Mouse (Mus musculus): ENCODE measurements around the gene Hspa12b. TPM values are rescaled to one million over a fixed set of nuclear protein-coding genes. Genes with fewer than 3 reads are reported as not detected.

The Hspa12b gene
- 20.7 and 21.2 TPM in 2 replicates for polyA plus RNA-seq (2016; fragmentation: Nextera tagmentation; extraction: Ambion mirVana)

- under 1% methylated on average over 28 of the region's 28 CpGs for WGBS
- ATAC-seq (ENCODE audit: insufficient number of reproducible peaks, insufficient read depth, low FRiP score, low TSS enrichment, low read depth) = peak; percentile 97
- peaks cover 23% of the 10 kb centered on the region; the same call in 1 of the 2 replicates for H3K36me3 ChIP-seq
Measured at GRCm38 (mm10) chr2:131127161-131127730, at the start of gene Hspa12b. Gene Hspa12b, plus strand, starts transcription at chr2:131127280.

GRCm38 (mm10) chr2:131080507-131080906, 46.6 kb upstream of the Hspa12b start:
- WGBS = 78% methylated on average over 5 of the region's 5 CpGs

More at GRCm38 (mm10) chr2:131127161-131127730, at the start of gene Hspa12b:
- Histone ChIP-seq H3K27ac (peak within 1 kb of the TSS; percentile 94), H3K4me3 (replicated peaks) (peak within 1 kb of the TSS; percentile 70), H3K9me3 (no peaks in the 10 kb centered on the region), H3K9ac (replicated peaks) (peak within 1 kb of the TSS; percentile 91), H3K27me3 (no peaks in the 10 kb centered on the region), H3K4me2 (peak within 1 kb of the TSS; percentile 75), H3K4me1 (replicated peaks) (peaks cover 35% of the 10 kb centered on the region)

GRCm38 (mm10) chr2:131084206-131084605, 42.9 kb upstream of the Hspa12b start:
- Histone ChIP-seq H3K4me3 (replicated peaks) (no peak overlapping the region), H3K27me3 (0 out of 2 replicates have a peak, but pooled peaks cover 5% of the 10 kb centered on the region), H3K9me3 (no peaks in the 10 kb centered on the region), H3K9ac (replicated peaks) (no peak overlapping the region), H3K36me3 (no peaks in the 10 kb centered on the region), H3K27ac (no peak overlapping the region), H3K4me2 (no peak overlapping the region), H3K4me1 (replicated peaks) (no peaks in the 10 kb centered on the region)
- ATAC-seq (ENCODE audit: insufficient number of reproducible peaks, insufficient read depth, low FRiP score, low TSS enrichment, low read depth) = no peak
- 85% methylated on average over 4 of the region's 4 CpGs for WGBS

More at GRCm38 (mm10) chr2:131080507-131080906, 46.6 kb upstream of the Hspa12b start:
- no peaks in the 10 kb centered on the region for H3K36me3 ChIP-seq
- H3K27ac ChIP-seq = no peak overlapping the region
- H3K4me3 ChIP-seq (replicated peaks) = no peak overlapping the region
- H3K4me2 ChIP-seq = no peak overlapping the region
- no peak overlapping the region for H3K9ac ChIP-seq (replicated peaks)
- no peak for ATAC-seq (ENCODE audit: insufficient number of reproducible peaks, insufficient read depth, low FRiP score, low TSS enrichment, low read depth)
- no peaks in the 10 kb centered on the region for H3K9me3 ChIP-seq
- no peaks in the 10 kb centered on the region for H3K4me1 ChIP-seq (replicated peaks)
- H3K27me3 ChIP-seq = 0 out of 2 replicates have a peak, but pooled peaks cover 8% of the 10 kb centered on the region

GRCm38 (mm10) chr2:131086667-131087390, 40.3 kb upstream of the Hspa12b start, which contains the start of gene Siglec1:
Gene Siglec1, minus strand, starts transcription at chr2:131086765.
- Histone ChIP-seq H3K4me2 (no peak within 1 kb of the TSS), H3K9ac (replicated peaks) (no peak within 1 kb of the TSS), H3K36me3 (no peaks in the 10 kb centered on the region), H3K4me1 (replicated peaks) (no peaks in the 10 kb centered on the region), H3K4me3 (replicated peaks) (no peak within 1 kb of the TSS), H3K9me3 (no peaks in the 10 kb centered on the region), H3K27me3 (no peaks in the 10 kb centered on the region), H3K27ac (no peak within 1 kb of the TSS)
- no peak for ATAC-seq (ENCODE audit: insufficient number of reproducible peaks, insufficient read depth, low FRiP score, low TSS enrichment, low read depth)
- 88% methylated on average over 11 of the region's 11 CpGs for WGBS

GRCm38 (mm10) chr2:131088581-131088980, 38.5 kb upstream of the Hspa12b start:
- H3K27me3 ChIP-seq = no peaks in the 10 kb centered on the region
- ATAC-seq (ENCODE audit: insufficient number of reproducible peaks, insufficient read depth, low FRiP score, low TSS enrichment, low read depth) = no peak
- no peak overlapping the region for H3K4me3 ChIP-seq (replicated peaks)
- no peak overlapping the region for H3K9ac ChIP-seq (replicated peaks)
- no peaks in the 10 kb centered on the region for H3K36me3 ChIP-seq
- H3K9me3 ChIP-seq = no peaks in the 10 kb centered on the region
- 83% methylated on average over 4 of the region's 4 CpGs for WGBS
- H3K4me2 ChIP-seq = no peak overlapping the region
- no peaks in the 10 kb centered on the region for H3K4me1 ChIP-seq (replicated peaks)
- no peak overlapping the region for H3K27ac ChIP-seq

GRCm38 (mm10) chr2:131089634-131090033, 37.4 kb upstream of the Hspa12b start:
- Histone ChIP-seq H3K27ac (no peak overlapping the region), H3K9me3 (no peaks in the 10 kb centered on the region), H3K27me3 (no peaks in the 10 kb centered on the region), H3K4me2 (no peak overlapping the region), H3K9ac (replicated peaks) (no peak overlapping the region), H3K4me1 (replicated peaks) (no peaks in the 10 kb centered on the region), H3K36me3 (no peaks in the 10 kb centered on the region), H3K4me3 (replicated peaks) (no peak overlapping the region)
- WGBS = 71% methylated on average over 1 of the region's 1 CpGs
- ATAC-seq (ENCODE audit: insufficient number of reproducible peaks, insufficient read depth, low FRiP score, low TSS enrichment, low read depth) = no peak

GRCm38 (mm10) chr2:131090852-131091251, 36.2 kb upstream of the Hspa12b start:
- Histone ChIP-seq H3K27me3 (no peaks in the 10 kb centered on the region), H3K9me3 (no peaks in the 10 kb centered on the region), H3K4me1 (replicated peaks) (no peaks in the 10 kb centered on the region), H3K36me3 (no peaks in the 10 kb centered on the region), H3K4me2 (no peak overlapping the region), H3K27ac (no peak overlapping the region), H3K9ac (replicated peaks) (no peak overlapping the region), H3K4me3 (replicated peaks) (no peak overlapping the region)
- ATAC-seq (ENCODE audit: insufficient number of reproducible peaks, insufficient read depth, low FRiP score, low TSS enrichment, low read depth) = no peak
- 80% methylated on average over 3 of the region's 3 CpGs for WGBS

GRCm38 (mm10) chr2:131093577-131093976, 33.5 kb upstream of the Hspa12b start:
- WGBS = 85% methylated on average over 5 of the region's 5 CpGs
- no peak overlapping the region for H3K9ac ChIP-seq (replicated peaks)
- no peak overlapping the region for H3K4me2 ChIP-seq
- H3K27ac ChIP-seq = no peak overlapping the region
- ATAC-seq (ENCODE audit: insufficient number of reproducible peaks, insufficient read depth, low FRiP score, low TSS enrichment, low read depth) = no peak
- H3K4me3 ChIP-seq (replicated peaks) = no peak overlapping the region
- H3K9me3 ChIP-seq = no peaks in the 10 kb centered on the region
- H3K4me1 ChIP-seq (replicated peaks) = peaks cover 15% of the 10 kb centered on the region
- no peaks in the 10 kb centered on the region for H3K27me3 ChIP-seq
- H3K36me3 ChIP-seq = no peaks in the 10 kb centered on the region

GRCm38 (mm10) chr2:131094823-131095222, 32.3 kb upstream of the Hspa12b start:
- no peak overlapping the region for H3K4me3 ChIP-seq (replicated peaks)
- no peak overlapping the region for H3K27ac ChIP-seq
- H3K9ac ChIP-seq (replicated peaks) = no peak overlapping the region
- no peak overlapping the region for H3K4me2 ChIP-seq
- no peaks in the 10 kb centered on the region for H3K36me3 ChIP-seq
- no peaks in the 10 kb centered on the region for H3K9me3 ChIP-seq
- ATAC-seq (ENCODE audit: insufficient number of reproducible peaks, insufficient read depth, low FRiP score, low TSS enrichment, low read depth) = peak; percentile 45; the same call in 1 of the 2 replicates
- peaks cover 15% of the 10 kb centered on the region for H3K4me1 ChIP-seq (replicated peaks)
- 0% methylated on average over 1 of the region's 1 CpGs for WGBS
- no peaks in the 10 kb centered on the region for H3K27me3 ChIP-seq

- Histone ChIP-seq H3K4me3 (replicated peaks) (0 out of 2 replicates have a peak overlapping the region, but pooled peaks have one; percentile 9), H3K4me1 (replicated peaks) (peaks cover 15% of the 10 kb centered on the region)
Measured at GRCm38 (mm10) chr2:131096101-131096795, 30.8 kb upstream of the Hspa12b start.

GRCm38 (mm10) chr2:131097087-131097486, 30.0 kb upstream of the Hspa12b start:
- Histone ChIP-seq H3K27me3 (no peaks in the 10 kb centered on the region), H3K9ac (replicated peaks) (no peak overlapping the region), H3K9me3 (no peaks in the 10 kb centered on the region), H3K36me3 (no peaks in the 10 kb centered on the region), H3K4me1 (replicated peaks) (peaks cover 15% of the 10 kb centered on the region), H3K4me2 (no peak overlapping the region), H3K27ac (no peak overlapping the region), H3K4me3 (replicated peaks) (no peak overlapping the region)
- ATAC-seq (ENCODE audit: insufficient number of reproducible peaks, insufficient read depth, low FRiP score, low TSS enrichment, low read depth) = no peak
- WGBS = 80% methylated on average over 4 of the region's 4 CpGs

More at GRCm38 (mm10) chr2:131096101-131096795, 30.8 kb upstream of the Hspa12b start:
- WGBS = 8% methylated on average over 9 of the region's 9 CpGs
- Histone ChIP-seq H3K27me3 (no peaks in the 10 kb centered on the region), H3K9ac (replicated peaks) (peak overlapping the region; percentile 40), H3K36me3 (no peaks in the 10 kb centered on the region), H3K4me2 (peak overlapping the region; percentile 43), H3K27ac (peak overlapping the region; percentile 78), H3K9me3 (no peaks in the 10 kb centered on the region)
- ATAC-seq (ENCODE audit: insufficient number of reproducible peaks, insufficient read depth, low FRiP score, low TSS enrichment, low read depth) = no peak

Data from limb, embryonic 12.5 days (tissue).